Mouse (Mus musculus) heart, embryonic 12.5 days (tissue): ENCODE measurements around the gene Olfr281. TPM values are rescaled to one million over a fixed set of nuclear protein-coding genes. Genes with fewer than 3 reads are reported as not detected.
"Not testable (repeated sequence)": the region's sequence is repeated elsewhere in the genome, so short reads cannot be mapped to it uniquely, and the experiment has no call there.

Experiments used
- ATAC-seq: fragments of 200-750 bp; cut with Nextera tagmentation; 2 replicates; pipeline ENCODE4 v1.8.0; 2017; ENCODE audit warnings: moderate TSS enrichment, moderate library complexity; ENCODE audit not compliant: insufficient number of reproducible peaks, low FRiP score
- H3K27ac ChIP-seq: fragments of 300-500 bp; sonication (generic); 2 replicates; pipeline ENCODE4 v1.5.1; 2016; ENCODE audit warnings: mild to moderate bottlenecking, moderate library complexity; ENCODE audit not compliant: poor library complexity, severe bottlenecking
- H3K27me3 ChIP-seq: fragments of 300-500 bp; sonication (generic); replicated peaks from 2 replicates; pipeline ENCODE4 v1.6.1; 2016; ENCODE audit warnings: mild to moderate bottlenecking, moderate library complexity
- H3K36me3 ChIP-seq: fragments of 300-500 bp; sonication (generic); 2 replicates; pipeline ENCODE4 v1.6.1; 2016; ENCODE audit warnings: mild to moderate bottlenecking, moderate library complexity
- H3K4me1 ChIP-seq: fragments of 300-500 bp; sonication (generic); replicated peaks from 2 replicates; pipeline ENCODE4 v1.6.1; 2016; ENCODE audit warnings: mild to moderate bottlenecking
- H3K4me2 ChIP-seq: fragments of 300-500 bp; sonication (generic); 2 replicates; pipeline ENCODE4 v1.6.1; 2016; ENCODE audit warnings: mild to moderate bottlenecking, moderate library complexity
- H3K4me3 ChIP-seq: fragments of 300-500 bp; sonication (generic); 2 replicates; pipeline ENCODE4 v1.5.1; 2016; ENCODE audit warnings: mild to moderate bottlenecking
- H3K9ac ChIP-seq: fragments of 300-500 bp; sonication (generic); 2 replicates; pipeline ENCODE4 v1.6.1; 2016; ENCODE audit warnings: mild to moderate bottlenecking, moderate library complexity
- H3K9me3 ChIP-seq: fragments of 300-500 bp; sonication (generic); replicated peaks from 2 replicates; pipeline ENCODE4 v1.6.1; 2016; ENCODE audit warnings: mild to moderate bottlenecking, moderate library complexity
- WGBS: fragments of 180-500 bp; shearing (Covaris S2); methylation state at CpG from one replicate; pipeline ENCODE4 v1.1.7; 2016; 5-methylcytosine and 5-hydroxymethylcytosine counted together
- polyA plus RNA-seq: library from polyadenylated mRNA; unstranded; fragments of >200 nt; fragmentation: Nextera tagmentation; extraction: Ambion mirVana; gene quantifications from 2 replicates; pipeline ENCODE4 v1.2.1, GENCODE M21; 2016

Olfr281 gene
- polyA plus RNA-seq, 1 experiment from 2014 or later: not detected

GRCm38 (mm10) chr15:98430925-98431324 lies 21.5 kb upstream of the Olfr281 start, which contains the start of gene Olfr282:
Olfr282 (plus strand) TSS chr15:98431225.
- not testable (repeated sequence) for H3K9ac ChIP-seq, H3K9me3 ChIP-seq, H3K4me3 ChIP-seq, H3K27me3 ChIP-seq, ATAC-seq, H3K4me1 ChIP-seq, H3K36me3 ChIP-seq, H3K4me2 ChIP-seq, H3K27ac ChIP-seq
- 65% methylated on average over 5 of the region's 5 CpGs for WGBS

- WGBS: 63% methylated on average over 3 of the region's 3 CpGs
- Histone ChIP-seq H3K4me3 (no peak overlapping the region), H3K4me1 (no peaks in the 10 kb centered on the region)
Observed at GRCm38 (mm10) chr15:98444561-98444960, 7.8 kb upstream of the Olfr281 start.

GRCm38 (mm10) chr15:98448521-98448920 lies 3.9 kb upstream of the Olfr281 start:
- WGBS: 51% methylated on average over 4 of the region's 4 CpGs
- no peaks in the 10 kb centered on the region for H3K4me1 ChIP-seq
- no peak overlapping the region for H3K4me2 ChIP-seq
- H3K4me3 ChIP-seq: no peak overlapping the region
- H3K9ac ChIP-seq: no peak overlapping the region
- no peaks in the 10 kb centered on the region for H3K27me3 ChIP-seq
- no peaks in the 10 kb centered on the region for H3K36me3 ChIP-seq
- ATAC-seq: no peak
- H3K9me3 ChIP-seq: no peaks in the 10 kb centered on the region; the same call in 1 of the 2 replicates
- no peak overlapping the region for H3K27ac ChIP-seq

More at GRCm38 (mm10) chr15:98444561-98444960, 7.8 kb upstream of the Olfr281 start:
- Histone ChIP-seq H3K36me3 (no peaks in the 10 kb centered on the region), H3K9me3 (peaks cover 2% of the 10 kb centered on the region; the same call in 1 of the 2 replicates), H3K27ac (no peak overlapping the region), H3K9ac (no peak overlapping the region), H3K4me2 (no peak overlapping the region), H3K27me3 (no peaks in the 10 kb centered on the region)
- ATAC-seq: no peak

- 0 out of 2 replicates have a peak, but pooled peaks cover 6% of the 10 kb centered on the region for H3K9me3 ChIP-seq
- peaks cover 15% of the 10 kb centered on the region for H3K27me3 ChIP-seq
- H3K4me1 ChIP-seq: no peaks in the 10 kb centered on the region
- no peak within 1 kb of the TSS for H3K4me2 ChIP-seq
- H3K27ac ChIP-seq: no peak within 1 kb of the TSS
- no peak for ATAC-seq
- H3K36me3 ChIP-seq: no peaks in the 10 kb centered on the region
- no peak within 1 kb of the TSS for H3K9ac ChIP-seq
- no peak within 1 kb of the TSS for H3K4me3 ChIP-seq
- WGBS: 79% methylated on average over 4 of the region's 4 CpGs
Observed at GRCm38 (mm10) chr15:98469596-98469995, 17.2 kb downstream of the Olfr281 start, which contains the start of gene OR5BS1P. OR5BS1P (plus strand) TSS chr15:98469896.

- H3K4me3 ChIP-seq: no peak overlapping the region
- H3K27ac ChIP-seq: no peak overlapping the region
- 83% methylated on average over 13 of the region's 13 CpGs for WGBS
- no peak overlapping the region for H3K4me2 ChIP-seq
- H3K9ac ChIP-seq: no peak overlapping the region
- H3K27me3 ChIP-seq: peaks cover 10% of the 10 kb centered on the region
- H3K9me3 ChIP-seq: 0 out of 2 replicates have a peak, but pooled peaks cover 6% of the 10 kb centered on the region
- no peak for ATAC-seq
- no peaks in the 10 kb centered on the region for H3K36me3 ChIP-seq
- H3K4me1 ChIP-seq: no peaks in the 10 kb centered on the region
Observed at GRCm38 (mm10) chr15:98471539-98471938, 19.2 kb downstream of the Olfr281 start.

- Histone ChIP-seq H3K27ac (no peak overlapping the region), H3K4me2 (no peak overlapping the region), H3K4me1 (no peaks in the 10 kb centered on the region), H3K4me3 (no peak overlapping the region), H3K9me3 (no peaks in the 10 kb centered on the region), H3K27me3 (peaks cover 10% of the 10 kb centered on the region), H3K36me3 (no peaks in the 10 kb centered on the region), H3K9ac (no peak overlapping the region)
- ATAC-seq: no peak
- 79% methylated on average over 10 of the region's 10 CpGs for WGBS
Observed at GRCm38 (mm10) chr15:98474958-98475357, 22.6 kb downstream of the Olfr281 start.

- ATAC-seq: no peak
- no peaks in the 10 kb centered on the region for H3K4me1 ChIP-seq
- H3K9me3 ChIP-seq: no peaks in the 10 kb centered on the region
- H3K4me2 ChIP-seq: no peak overlapping the region
- H3K36me3 ChIP-seq: no peaks in the 10 kb centered on the region
- H3K9ac ChIP-seq: no peak overlapping the region
- H3K27ac ChIP-seq: no peak overlapping the region
- H3K27me3 ChIP-seq: peaks cover 10% of the 10 kb centered on the region
- no peak overlapping the region for H3K4me3 ChIP-seq
- WGBS: 50% methylated on average over 10 of the region's 10 CpGs
Observed at GRCm38 (mm10) chr15:98475382-98475781, 23.0 kb downstream of the Olfr281 start.

- Histone ChIP-seq H3K9me3 (no peaks in the 10 kb centered on the region), H3K27me3 (peaks cover 9% of the 10 kb centered on the region), H3K4me3 (no peak overlapping the region), H3K9ac (no peak overlapping the region), H3K4me1 (no peaks in the 10 kb centered on the region), H3K36me3 (no peaks in the 10 kb centered on the region), H3K27ac (no peak overlapping the region), H3K4me2 (no peak overlapping the region)
- ATAC-seq: no peak
- WGBS: 79% methylated on average over 5 of the region's 5 CpGs
Observed at GRCm38 (mm10) chr15:98476281-98476680, 23.9 kb downstream of the Olfr281 start.

GRCm38 (mm10) chr15:98479568-98480102 lies 27.2 kb downstream of the Olfr281 start:
- ATAC-seq: no peak
- Histone ChIP-seq H3K4me1 (no peaks in the 10 kb centered on the region), H3K9me3 (no peaks in the 10 kb centered on the region), H3K4me3 (no peak overlapping the region), H3K36me3 (no peaks in the 10 kb centered on the region), H3K9ac (no peak overlapping the region), H3K4me2 (no peak overlapping the region), H3K27ac (no peak overlapping the region), H3K27me3 (no peaks in the 10 kb centered on the region)
- 73% methylated on average over 7 of the region's 7 CpGs for WGBS

- WGBS: 53% methylated on average over 3 of the region's 3 CpGs
- Histone ChIP-seq H3K4me2 (no peak within 1 kb of the TSS), H3K27ac (no peak within 1 kb of the TSS), H3K9ac (no peak within 1 kb of the TSS; the same call in 1 of the 2 replicates), H3K4me1 (no peaks in the 10 kb centered on the region), H3K4me3 (no peak within 1 kb of the TSS), H3K9me3 (no peaks in the 10 kb centered on the region), H3K27me3 (no peaks in the 10 kb centered on the region), H3K36me3 (no peaks in the 10 kb centered on the region)
- no peak for ATAC-seq
Observed at GRCm38 (mm10) chr15:98482701-98483100, 30.3 kb downstream of the Olfr281 start, which contains the start of gene Lalba. Lalba (minus strand) TSS chr15:98482721.

GRCm38 (mm10) chr15:98483907-98484886 lies 31.8 kb downstream of the Olfr281 start:
- no peak for ATAC-seq
- no peak overlapping the region for H3K9ac ChIP-seq
- no peaks in the 10 kb centered on the region for H3K36me3 ChIP-seq
- H3K9me3 ChIP-seq: peaks cover 7% of the 10 kb centered on the region
- no peak overlapping the region for H3K4me3 ChIP-seq
- WGBS: 74% methylated on average over 18 of the region's 18 CpGs
- no peaks in the 10 kb centered on the region for H3K4me1 ChIP-seq
- H3K27ac ChIP-seq: no peak overlapping the region
- H3K4me2 ChIP-seq: no peak overlapping the region
- no peaks in the 10 kb centered on the region for H3K27me3 ChIP-seq
